Mouse (Mus musculus): ENCODE results near the gene Efna4. TPM values are rescaled to one million over a fixed set of nuclear protein-coding genes. Genes with fewer than 3 reads are reported as not detected.

The Efna4 gene
- polyA plus RNA-seq, 1 experiment from 2014 or later, result 17.1 TPM

DNA sequence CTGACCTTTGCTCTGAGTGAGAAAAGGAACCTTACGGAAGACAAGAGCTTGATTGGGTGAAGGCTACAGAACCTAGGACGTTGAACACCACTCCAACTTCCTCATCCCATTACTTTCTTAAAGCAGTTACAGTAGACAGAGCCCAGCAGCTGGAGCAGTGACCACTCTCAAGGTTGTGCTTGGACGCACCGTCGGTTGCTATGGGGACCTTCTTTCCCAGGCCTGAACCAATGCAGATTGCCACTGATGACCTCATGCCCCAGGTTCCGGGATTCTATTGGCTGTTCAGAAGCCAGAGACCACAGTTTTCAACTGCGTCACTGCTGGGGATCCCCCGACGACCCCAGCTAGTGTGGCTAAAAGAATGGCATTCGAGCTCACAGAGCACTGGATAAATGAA lies 6.9 kb downstream of the Efna4 start:
- H3K4me3 ChIP-seq (ENCODE audit: low read depth, low read length), result no peak overlapping the region
- no peak overlapping the region for H3K4me2 ChIP-seq (ENCODE audit: low read depth, low read length, severe bottlenecking)
- ATAC-seq (replicated peaks; ENCODE audit: low FRiP score) (no peak; the same call in 1 of the 2 replicates), DNase-seq (ENCODE audit: low spot score) (no peak)
- H3K9ac ChIP-seq (ENCODE audit: low read length), result no peak overlapping the region
- no peak overlapping the region for H3K27ac ChIP-seq (ENCODE audit: low read depth, low read length)
- H3K4me1 ChIP-seq (replicated peaks; ENCODE audit: control insufficient read depth, insufficient read depth, low read length), result peaks cover 11% of the 10 kb centered on the region
- 17% methylated on average over 10 of the region's 10 CpGs for WGBS
- no peaks in the 10 kb centered on the region for H3K9me3 ChIP-seq (ENCODE audit: control insufficient read depth, low read length)
- no peaks in the 10 kb centered on the region for H3K27me3 ChIP-seq (ENCODE audit: control insufficient read depth, insufficient read depth, low read length)
- H3K36me3 ChIP-seq (ENCODE audit: control insufficient read depth, insufficient read depth, low read length), result 0 out of 2 replicates have a peak, but pooled peaks cover 3% of the 10 kb centered on the region

DNA sequence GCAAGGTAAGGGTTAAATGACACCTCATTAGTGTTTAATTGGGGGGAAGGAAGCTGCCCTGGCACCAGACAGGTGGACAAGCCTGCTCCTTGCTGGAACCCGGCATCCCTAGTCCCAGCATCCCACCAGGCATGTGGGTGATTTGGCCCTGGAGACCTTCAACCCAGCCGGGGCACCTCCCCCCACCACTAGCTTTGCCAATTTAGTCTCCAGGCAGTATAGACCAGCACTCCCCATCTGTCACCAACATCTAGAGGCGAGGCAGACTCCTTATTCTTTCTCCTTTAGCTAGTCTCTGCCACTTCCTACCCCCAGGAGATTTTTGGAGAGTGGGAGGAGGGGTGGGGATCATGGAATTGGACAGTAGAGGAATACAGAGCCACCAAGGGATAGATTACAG lies 7.5 kb downstream of the Efna4 start:
- Histone ChIP-seq H3K4me2 (ENCODE audit: low read depth, low read length, severe bottlenecking) (no peak overlapping the region), H3K4me3 (ENCODE audit: low read depth, low read length) (no peak overlapping the region), H3K9ac (ENCODE audit: low read length) (no peak overlapping the region), H3K27ac (ENCODE audit: low read depth, low read length) (no peak overlapping the region), H3K4me1 (replicated peaks; ENCODE audit: control insufficient read depth, insufficient read depth, low read length) (peaks cover 10% of the 10 kb centered on the region), H3K9me3 (ENCODE audit: control insufficient read depth, low read length) (no peaks in the 10 kb centered on the region), H3K27me3 (ENCODE audit: control insufficient read depth, insufficient read depth, low read length) (no peaks in the 10 kb centered on the region), H3K36me3 (ENCODE audit: control insufficient read depth, insufficient read depth, low read length) (0 out of 2 replicates have a peak, but pooled peaks cover 3% of the 10 kb centered on the region)
- DNase-seq (ENCODE audit: low spot score) (no peak), ATAC-seq (replicated peaks; ENCODE audit: low FRiP score) (no peak)
- 52% methylated on average over 3 of the region's 3 CpGs for WGBS

DNA sequence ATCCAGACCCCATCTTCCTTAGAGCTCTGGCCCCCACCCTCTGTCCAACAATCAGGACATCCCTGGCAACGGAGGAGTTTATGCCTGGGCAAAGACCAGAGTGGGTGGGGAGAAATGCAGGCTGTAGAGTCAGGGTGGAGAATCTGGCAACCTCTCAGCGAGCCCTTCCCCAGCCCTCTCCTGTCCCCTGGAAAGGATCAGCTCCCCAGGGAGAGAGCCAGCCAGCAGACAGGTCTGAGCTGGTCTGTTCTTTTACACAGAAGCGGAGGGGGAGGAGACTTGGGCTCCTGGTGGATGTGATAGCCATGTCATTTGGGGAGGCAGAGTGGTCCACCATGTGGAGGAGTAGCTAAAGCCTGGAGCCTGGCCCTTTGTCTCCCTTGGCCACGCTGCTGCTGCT lies 9.2 kb downstream of the Efna4 start:
- Histone ChIP-seq H3K27ac (ENCODE audit: low read depth, low read length) (no peak overlapping the region), H3K4me3 (ENCODE audit: low read depth, low read length) (no peak overlapping the region), H3K9me3 (ENCODE audit: control insufficient read depth, low read length) (no peaks in the 10 kb centered on the region), H3K36me3 (ENCODE audit: control insufficient read depth, insufficient read depth, low read length) (no peaks in the 10 kb centered on the region), H3K4me1 (replicated peaks; ENCODE audit: control insufficient read depth, insufficient read depth, low read length) (peaks cover 10% of the 10 kb centered on the region), H3K9ac (ENCODE audit: low read length) (no peak overlapping the region), H3K27me3 (ENCODE audit: control insufficient read depth, insufficient read depth, low read length) (no peaks in the 10 kb centered on the region), H3K4me2 (ENCODE audit: low read depth, low read length, severe bottlenecking) (no peak overlapping the region)
- WGBS, result 11% methylated on average over 4 of the region's 4 CpGs
- no peak for DNase-seq (ENCODE audit: low spot score)
- no peak for ATAC-seq (replicated peaks; ENCODE audit: low FRiP score)

GRCm38 (mm10) chr3:89327371-89327870 lies 10.4 kb downstream of the Efna4 start:
- H3K27ac ChIP-seq (ENCODE audit: low read depth, low read length), result no peak overlapping the region
- H3K27me3 ChIP-seq (ENCODE audit: control insufficient read depth, insufficient read depth, low read length), result peaks cover 4% of the 10 kb centered on the region; the same call in 1 of the 2 replicates
- H3K36me3 ChIP-seq (ENCODE audit: control insufficient read depth, insufficient read depth, low read length), result no peaks in the 10 kb centered on the region
- H3K4me1 ChIP-seq (replicated peaks; ENCODE audit: control insufficient read depth, insufficient read depth, low read length), result peaks cover 7% of the 10 kb centered on the region
- DNase-seq (ENCODE audit: low spot score) (no peak), ATAC-seq (replicated peaks; ENCODE audit: low FRiP score) (no peak)
- no peak overlapping the region for H3K4me3 ChIP-seq (ENCODE audit: low read depth, low read length)
- H3K9ac ChIP-seq (ENCODE audit: low read length), result no peak overlapping the region
- no peak overlapping the region for H3K4me2 ChIP-seq (ENCODE audit: low read depth, low read length, severe bottlenecking)
- H3K9me3 ChIP-seq (ENCODE audit: control insufficient read depth, low read length), result no peaks in the 10 kb centered on the region
- WGBS, result 67% methylated on average over 9 of the region's 9 CpGs

DNA sequence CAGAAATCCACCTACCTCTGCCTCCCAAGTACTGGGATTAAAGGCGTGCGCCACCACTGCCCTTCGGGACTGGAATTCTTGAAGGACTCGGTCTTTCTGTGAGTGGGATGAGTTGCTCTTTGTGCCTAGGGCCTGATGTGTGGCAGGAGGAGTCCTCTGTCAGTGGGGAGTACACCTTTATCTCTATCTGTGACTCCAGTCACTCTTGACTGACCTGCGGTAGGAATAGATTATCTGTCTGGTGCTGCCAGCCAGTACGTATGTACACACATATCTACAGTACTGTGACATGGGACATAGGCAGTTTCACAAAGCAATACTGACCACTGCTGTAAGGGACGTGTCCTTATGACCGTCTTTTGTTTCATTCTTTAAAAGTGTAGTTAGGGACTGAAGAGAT lies 11.9 kb downstream of the Efna4 start:
- no peak overlapping the region for H3K27ac ChIP-seq (ENCODE audit: low read depth, low read length)
- no peaks in the 10 kb centered on the region for H3K9me3 ChIP-seq (ENCODE audit: control insufficient read depth, low read length)
- no peak overlapping the region for H3K4me2 ChIP-seq (ENCODE audit: low read depth, low read length, severe bottlenecking)
- H3K9ac ChIP-seq (ENCODE audit: low read length), result no peak overlapping the region
- H3K27me3 ChIP-seq (ENCODE audit: control insufficient read depth, insufficient read depth, low read length), result peaks cover 19% of the 10 kb centered on the region
- no peak for ATAC-seq (replicated peaks; ENCODE audit: low FRiP score)
- 90% methylated on average over 8 of the region's 8 CpGs for WGBS
- peaks cover 14% of the 10 kb centered on the region for H3K4me1 ChIP-seq (replicated peaks; ENCODE audit: control insufficient read depth, insufficient read depth, low read length)
- DNase-seq (ENCODE audit: low spot score), result no peak
- no peak overlapping the region for H3K4me3 ChIP-seq (ENCODE audit: low read depth, low read length)
- H3K36me3 ChIP-seq (ENCODE audit: control insufficient read depth, insufficient read depth, low read length), result no peaks in the 10 kb centered on the region

DNA sequence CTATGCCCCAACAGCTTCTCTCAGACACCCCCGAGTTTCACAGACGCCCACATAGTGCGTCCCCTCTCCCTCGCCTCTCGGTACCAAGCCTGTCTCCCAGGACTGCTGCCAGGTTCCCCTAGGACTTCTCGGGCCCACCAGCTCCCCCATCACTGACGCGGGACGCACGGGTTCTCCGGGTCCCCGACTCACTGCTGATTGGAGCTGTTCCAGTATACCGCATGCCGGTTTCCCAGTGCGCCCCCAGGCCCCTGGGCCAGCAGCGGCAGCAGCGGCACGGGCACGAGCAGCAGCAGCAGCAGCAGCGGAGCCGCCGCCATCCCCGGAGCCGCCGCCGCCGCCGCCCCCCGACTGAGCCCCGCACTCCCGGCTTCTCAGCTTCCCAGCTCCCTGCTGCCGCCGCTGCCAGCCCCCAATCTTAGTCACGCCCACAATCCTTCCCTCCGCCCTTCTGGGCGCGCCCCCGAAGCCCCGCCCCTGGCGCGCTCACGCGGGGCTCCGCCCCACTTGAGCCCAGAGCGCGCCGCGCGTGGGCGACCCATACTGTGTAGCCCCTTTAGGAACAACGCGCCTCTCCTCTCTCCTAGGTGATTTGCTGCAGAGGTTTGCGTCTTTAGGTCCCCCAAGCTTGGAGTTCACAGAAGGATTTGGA lies 15.2 kb downstream of the Efna4 start, which contains the start of gene Efna3:
Gene Efna3, minus strand, starts transcription at position 452 of the 652 bp plus-strand sequence.
- Histone ChIP-seq H3K27me3 (ENCODE audit: control insufficient read depth, insufficient read depth, low read length) (peaks cover 51% of the 10 kb centered on the region), H3K4me2 (ENCODE audit: low read depth, low read length, severe bottlenecking) (peak within 1 kb of the TSS; percentile 88), H3K27ac (ENCODE audit: low read depth, low read length) (no peak within 1 kb of the TSS), H3K9me3 (ENCODE audit: control insufficient read depth, low read length) (no peaks in the 10 kb centered on the region), H3K4me1 (replicated peaks; ENCODE audit: control insufficient read depth, insufficient read depth, low read length) (peaks cover 27% of the 10 kb centered on the region), H3K4me3 (ENCODE audit: low read depth, low read length) (peak within 1 kb of the TSS; percentile 57), H3K36me3 (ENCODE audit: control insufficient read depth, insufficient read depth, low read length) (no peaks in the 10 kb centered on the region), H3K9ac (ENCODE audit: low read length) (peak within 1 kb of the TSS; percentile 59)
- WGBS, result 0% methylated on average over 52 of the region's 53 CpGs
- peak; percentile 86 for DNase-seq (ENCODE audit: low spot score)
- ATAC-seq (replicated peaks; ENCODE audit: low FRiP score), result peak; percentile 53

DNA sequence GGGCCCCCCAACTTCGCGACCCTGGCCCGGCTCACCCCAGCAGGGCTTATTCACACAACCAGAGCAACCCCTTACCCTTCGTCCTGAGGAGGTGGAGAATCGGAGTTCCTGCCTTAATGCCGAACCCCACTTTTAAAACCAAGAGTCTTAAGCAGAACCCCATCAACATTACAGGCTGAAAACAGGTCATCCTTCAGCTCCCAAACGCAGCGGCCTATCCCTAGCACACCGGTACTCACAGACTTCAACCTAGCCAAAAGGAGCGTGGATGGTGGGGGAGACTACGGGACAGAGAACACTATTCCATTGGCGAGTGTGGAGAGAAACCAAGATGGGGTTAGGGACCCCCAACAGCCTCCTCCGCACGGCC lies 15.7 kb downstream of the Efna4 start:
- Histone ChIP-seq H3K4me3 (ENCODE audit: low read depth, low read length) (peak overlapping the region; percentile 57), H3K9me3 (ENCODE audit: control insufficient read depth, low read length) (no peaks in the 10 kb centered on the region), H3K9ac (ENCODE audit: low read length) (peak overlapping the region; percentile 59), H3K4me2 (ENCODE audit: low read depth, low read length, severe bottlenecking) (peak overlapping the region; percentile 88), H3K27ac (ENCODE audit: low read depth, low read length) (no peak overlapping the region), H3K27me3 (ENCODE audit: control insufficient read depth, insufficient read depth, low read length) (peaks cover 54% of the 10 kb centered on the region), H3K36me3 (ENCODE audit: control insufficient read depth, insufficient read depth, low read length) (no peaks in the 10 kb centered on the region), H3K4me1 (replicated peaks; ENCODE audit: control insufficient read depth, insufficient read depth, low read length) (peaks cover 27% of the 10 kb centered on the region)
- peak; percentile 9 for ATAC-seq (replicated peaks; ENCODE audit: low FRiP score)
- under 1% methylated on average over 14 of the region's 14 CpGs for WGBS
- DNase-seq (ENCODE audit: low spot score), result no peak

GRCm38 (mm10) chr3:89321183-89322130 lies 16.4 kb downstream of the Efna4 start:
- Histone ChIP-seq H3K27me3 (ENCODE audit: control insufficient read depth, insufficient read depth, low read length) (peaks cover 54% of the 10 kb centered on the region), H3K27ac (ENCODE audit: low read depth, low read length) (peak overlapping the region; percentile 25; the same call in 1 of the 2 replicates), H3K4me3 (ENCODE audit: low read depth, low read length) (peak overlapping the region; percentile 57), H3K36me3 (ENCODE audit: control insufficient read depth, insufficient read depth, low read length) (no peaks in the 10 kb centered on the region), H3K9me3 (ENCODE audit: control insufficient read depth, low read length) (no peaks in the 10 kb centered on the region), H3K4me1 (replicated peaks; ENCODE audit: control insufficient read depth, insufficient read depth, low read length) (peaks cover 27% of the 10 kb centered on the region), H3K9ac (ENCODE audit: low read length) (peak overlapping the region; percentile 59), H3K4me2 (ENCODE audit: low read depth, low read length, severe bottlenecking) (peak overlapping the region; percentile 88)
- ATAC-seq (replicated peaks; ENCODE audit: low FRiP score), result 0 out of 2 replicates have a peak, but pooled peaks have one; percentile 7
- DNase-seq (ENCODE audit: low spot score), result no peak
- WGBS, result 1% methylated on average over 65 of the region's 66 CpGs

All from forebrain, embryonic 11.5 days (tissue).